Mouse (Mus musculus): ENCODE measurements around the gene Smyd3. TPM values are rescaled to one million over a fixed set of nuclear protein-coding genes. Genes with fewer than 3 reads are reported as not detected.

Gene Smyd3
- polyA plus RNA-seq, 1 experiment, result 16.8 TPM

- DNase-seq (ENCODE audit: extremely low spot score in 1 of 2, low spot score in 1 of 2), result no peak
These were observed 469.8 kb downstream of the Smyd3 start for GRCm38 (mm10) chr1:179047931-179048596.

- no peak for DNase-seq (ENCODE audit: extremely low spot score in 1 of 2, low spot score in 1 of 2)
These were observed 471.8 kb downstream of the Smyd3 start for GRCm38 (mm10) chr1:179045856-179046714.

GRCm38 (mm10) chr1:179044165-179044564, 473.7 kb downstream of the Smyd3 start:
- no peak for DNase-seq (ENCODE audit: extremely low spot score in 1 of 2, low spot score in 1 of 2)

- no peak for DNase-seq (ENCODE audit: extremely low spot score in 1 of 2, low spot score in 1 of 2)
These were observed 474.2 kb downstream of the Smyd3 start for GRCm38 (mm10) chr1:179043644-179044043.

GRCm38 (mm10) chr1:179041905-179042337, 475.9 kb downstream of the Smyd3 start:
- peak in 1 of 2 experiments; percentile 50 for DNase-seq (ENCODE audit: extremely low spot score in 1 of 2, low spot score in 1 of 2)

- DNase-seq (ENCODE audit: extremely low spot score in 1 of 2, low spot score in 1 of 2), result no peak
These were observed 476.5 kb downstream of the Smyd3 start for GRCm38 (mm10) chr1:179041231-179041904.

GRCm38 (mm10) chr1:179038801-179039200, 479.0 kb downstream of the Smyd3 start:
- no peak for DNase-seq (ENCODE audit: extremely low spot score in 1 of 2, low spot score in 1 of 2)

GRCm38 (mm10) chr1:179032947-179033346, 484.9 kb downstream of the Smyd3 start:
- DNase-seq (ENCODE audit: extremely low spot score in 1 of 2, low spot score in 1 of 2), result no peak

- DNase-seq (ENCODE audit: extremely low spot score in 1 of 2, low spot score in 1 of 2), result no peak
These were observed 486.3 kb downstream of the Smyd3 start for GRCm38 (mm10) chr1:179031581-179031980.

GRCm38 (mm10) chr1:179026614-179027013, 491.2 kb downstream of the Smyd3 start:
- DNase-seq (ENCODE audit: extremely low spot score in 1 of 2, low spot score in 1 of 2), result peak; percentile 41 to 63

- no peak for DNase-seq (ENCODE audit: extremely low spot score in 1 of 2, low spot score in 1 of 2)
These were observed 492.7 kb downstream of the Smyd3 start for GRCm38 (mm10) chr1:179025169-179025568.

GRCm38 (mm10) chr1:179023486-179023885, 494.4 kb downstream of the Smyd3 start:
- DNase-seq (ENCODE audit: extremely low spot score in 1 of 2, low spot score in 1 of 2), result no peak

GRCm38 (mm10) chr1:179017428-179017827, 500.4 kb downstream of the Smyd3 start:
- DNase-seq (ENCODE audit: extremely low spot score in 1 of 2, low spot score in 1 of 2), result no peak

GRCm38 (mm10) chr1:179013021-179013420, 504.8 kb downstream of the Smyd3 start:
- DNase-seq (ENCODE audit: extremely low spot score in 1 of 2, low spot score in 1 of 2), result no peak

GRCm38 (mm10) chr1:179012273-179012672, 505.6 kb downstream of the Smyd3 start:
- DNase-seq (ENCODE audit: extremely low spot score in 1 of 2, low spot score in 1 of 2), result peak; percentile 23 to 63

GRCm38 (mm10) chr1:179010756-179011155, 507.1 kb downstream of the Smyd3 start:
- peak in 1 of 2 experiments; percentile 16 for DNase-seq (ENCODE audit: extremely low spot score in 1 of 2, low spot score in 1 of 2)

GRCm38 (mm10) chr1:179009911-179010310, 507.9 kb downstream of the Smyd3 start:
- no peak for DNase-seq (ENCODE audit: extremely low spot score in 1 of 2, low spot score in 1 of 2)

- DNase-seq (ENCODE audit: extremely low spot score in 1 of 2, low spot score in 1 of 2), result peak in 1 of 2 experiments; percentile 22
These were observed 513.5 kb downstream of the Smyd3 start for GRCm38 (mm10) chr1:179004133-179004866.

GRCm38 (mm10) chr1:179003406-179004132, 514.3 kb downstream of the Smyd3 start:
- DNase-seq (ENCODE audit: extremely low spot score in 1 of 2, low spot score in 1 of 2), result no peak

Data from frontal cortex, adult 2 months (tissue).